Mouse (Mus musculus): Measurements from ENCODE around the gene Pmepa1. TPM values are rescaled to one million over a fixed set of nuclear protein-coding genes. Genes with fewer than 3 reads are reported as not detected.

The Pmepa1 gene
- polyA plus RNA-seq, 1 experiment = 13.1 TPM

GRCm38 (mm10) chr2:173290981-173291380 is 14.6 kb upstream of the Pmepa1 start:
- TF ChIP-seq POLR2A (IDR thresholded peaks at IDR 0.05; ENCODE audit: low read depth, low read length) = no peak
- no peak for TF ChIP-seq CTCF (IDR thresholded peaks at IDR 0.05; ENCODE audit: extremely low read depth, insufficient read depth, insufficient read length, insufficient replicate concordance)
- Histone ChIP-seq H3K27ac (ENCODE audit: insufficient read depth, low read length) (no peak overlapping the region), H3K4me1 (ENCODE audit: control insufficient read depth, insufficient read depth, insufficient read length) (no peaks in the 10 kb centered on the region), H3K36me3 (ENCODE audit: control insufficient read depth, insufficient read depth, low read length) (no peaks in the 10 kb centered on the region), H3K27me3 (ENCODE audit: control insufficient read depth, insufficient read depth, low read length) (no peaks in the 10 kb centered on the region), H3K4me3 (ENCODE audit: extremely low read depth, insufficient read depth, insufficient read length) (no peak overlapping the region)
- 92% methylated on average over 11 of the region's 11 CpGs for WGBS
- DNase-seq (ENCODE audit: low read depth in 1 of 2, low spot score in 2 of 2) = no peak

- H3K4me1 ChIP-seq (ENCODE audit: control insufficient read depth, insufficient read depth, insufficient read length) = no peaks in the 10 kb centered on the region
- no peaks in the 10 kb centered on the region for H3K36me3 ChIP-seq (ENCODE audit: control insufficient read depth, insufficient read depth, low read length)
- no peaks in the 10 kb centered on the region for H3K27me3 ChIP-seq (ENCODE audit: control insufficient read depth, insufficient read depth, low read length)
- no peak overlapping the region for H3K27ac ChIP-seq (ENCODE audit: insufficient read depth, low read length)
- no peak for TF ChIP-seq POLR2A (IDR thresholded peaks at IDR 0.05; ENCODE audit: low read depth, low read length)
- TF ChIP-seq CTCF (IDR thresholded peaks at IDR 0.05; ENCODE audit: extremely low read depth, insufficient read depth, insufficient read length, insufficient replicate concordance) = no peak
- H3K4me3 ChIP-seq (ENCODE audit: extremely low read depth, insufficient read depth, insufficient read length) = no peak overlapping the region
- DNase-seq (ENCODE audit: low read depth in 1 of 2, low spot score in 2 of 2) = no peak
- 81% methylated on average over 3 of the region's 3 CpGs for WGBS
Measured at GRCm38 (mm10) chr2:173289928-173290327, 13.6 kb upstream of the Pmepa1 start.

- Histone ChIP-seq H3K4me3 (ENCODE audit: extremely low read depth, insufficient read depth, insufficient read length) (no peak overlapping the region), H3K36me3 (ENCODE audit: control insufficient read depth, insufficient read depth, low read length) (no peaks in the 10 kb centered on the region), H3K4me1 (ENCODE audit: control insufficient read depth, insufficient read depth, insufficient read length) (no peaks in the 10 kb centered on the region), H3K27me3 (ENCODE audit: control insufficient read depth, insufficient read depth, low read length) (no peaks in the 10 kb centered on the region), H3K27ac (ENCODE audit: insufficient read depth, low read length) (no peak overlapping the region)
- TF ChIP-seq POLR2A (IDR thresholded peaks at IDR 0.05; ENCODE audit: low read depth, low read length) (no peak), CTCF (IDR thresholded peaks at IDR 0.05; ENCODE audit: extremely low read depth, insufficient read depth, insufficient read length, insufficient replicate concordance) (no peak)
- no peak for DNase-seq (ENCODE audit: low read depth in 1 of 2, low spot score in 2 of 2)
- 88% methylated on average over 12 of the region's 12 CpGs for WGBS
Measured at GRCm38 (mm10) chr2:173285816-173286538, 9.6 kb upstream of the Pmepa1 start.

GRCm38 (mm10) chr2:173284771-173285170 is 8.4 kb upstream of the Pmepa1 start:
- no peaks in the 10 kb centered on the region for H3K27me3 ChIP-seq (ENCODE audit: control insufficient read depth, insufficient read depth, low read length)
- H3K27ac ChIP-seq (ENCODE audit: insufficient read depth, low read length) = no peak overlapping the region
- DNase-seq (ENCODE audit: low read depth in 1 of 2, low spot score in 2 of 2) = no peak
- no peaks in the 10 kb centered on the region for H3K36me3 ChIP-seq (ENCODE audit: control insufficient read depth, insufficient read depth, low read length)
- TF ChIP-seq CTCF (IDR thresholded peaks at IDR 0.05; ENCODE audit: extremely low read depth, insufficient read depth, insufficient read length, insufficient replicate concordance) (no peak), POLR2A (IDR thresholded peaks at IDR 0.05; ENCODE audit: low read depth, low read length) (no peak)
- no peak overlapping the region for H3K4me3 ChIP-seq (ENCODE audit: extremely low read depth, insufficient read depth, insufficient read length)
- H3K4me1 ChIP-seq (ENCODE audit: control insufficient read depth, insufficient read depth, insufficient read length) = no peaks in the 10 kb centered on the region
- 89% methylated on average over 6 of the region's 6 CpGs for WGBS

GRCm38 (mm10) chr2:173282191-173282590 is 5.9 kb upstream of the Pmepa1 start:
- H3K27ac ChIP-seq (ENCODE audit: insufficient read depth, low read length) = no peak overlapping the region
- no peaks in the 10 kb centered on the region for H3K36me3 ChIP-seq (ENCODE audit: control insufficient read depth, insufficient read depth, low read length)
- no peaks in the 10 kb centered on the region for H3K27me3 ChIP-seq (ENCODE audit: control insufficient read depth, insufficient read depth, low read length)
- no peaks in the 10 kb centered on the region for H3K4me1 ChIP-seq (ENCODE audit: control insufficient read depth, insufficient read depth, insufficient read length)
- DNase-seq (ENCODE audit: low read depth in 1 of 2, low spot score in 2 of 2) = no peak
- WGBS = 94% methylated on average over 8 of the region's 8 CpGs
- TF ChIP-seq CTCF (IDR thresholded peaks at IDR 0.05; ENCODE audit: extremely low read depth, insufficient read depth, insufficient read length, insufficient replicate concordance) (no peak), POLR2A (IDR thresholded peaks at IDR 0.05; ENCODE audit: low read depth, low read length) (no peak)
- H3K4me3 ChIP-seq (ENCODE audit: extremely low read depth, insufficient read depth, insufficient read length) = no peak overlapping the region

- no peak for DNase-seq (ENCODE audit: low read depth in 1 of 2, low spot score in 2 of 2)
- WGBS = 84% methylated on average over 9 of the region's 9 CpGs
- Histone ChIP-seq H3K27me3 (ENCODE audit: control insufficient read depth, insufficient read depth, low read length) (peaks cover under 1% of the 10 kb centered on the region; the same call in 1 of the 2 replicates), H3K4me1 (ENCODE audit: control insufficient read depth, insufficient read depth, insufficient read length) (no peaks in the 10 kb centered on the region), H3K4me3 (ENCODE audit: extremely low read depth, insufficient read depth, insufficient read length) (no peak overlapping the region), H3K36me3 (ENCODE audit: control insufficient read depth, insufficient read depth, low read length) (no peaks in the 10 kb centered on the region), H3K27ac (ENCODE audit: insufficient read depth, low read length) (no peak overlapping the region)
- TF ChIP-seq CTCF (IDR thresholded peaks at IDR 0.05; ENCODE audit: extremely low read depth, insufficient read depth, insufficient read length, insufficient replicate concordance) (no peak), POLR2A (IDR thresholded peaks at IDR 0.05; ENCODE audit: low read depth, low read length) (no peak)
Measured at GRCm38 (mm10) chr2:173281021-173281937, 4.9 kb upstream of the Pmepa1 start.
